Mouse (Mus musculus) inflammation-experienced regulatory T-cells, adult 6 months (primary cell): ENCODE results near the gene Vegfb. TPM values are rescaled to one million over a fixed set of nuclear protein-coding genes. Genes with fewer than 3 reads are reported as not detected.
A peak's percentile ranks its signal among the peaks of the same experiment; 100 is the strongest.

ENCODE experiments used
- ATAC-seq: one replicate; pipeline ENCODE4 v1.8.0; 2017
- polyA plus RNA-seq, 3 experiments: library from polyadenylated mRNA; unstranded; fragments of 100-300 nt; shearing (Covaris generic); gene quantifications; one replicate each; pipeline ENCODE4 v1.2.1; 2017

Gene Vegfb
- 1 to 10 TPM; 2.5 to 3.6 (median 3.5) TPM for polyA plus RNA-seq

GRCm38 (mm10) chr19:6987061-6987903 is at the start of gene Vegfb:
TSS of gene Vegfb (minus strand) at chr19:6987651.
- peak; percentile 56 for ATAC-seq

GRCm38 (mm10) chr19:7034006-7034405 is 46.6 kb upstream of the Vegfb start:
- ATAC-seq = no peak

GRCm38 (mm10) chr19:7029531-7029930 is 42.1 kb upstream of the Vegfb start:
- no peak for ATAC-seq

GRCm38 (mm10) chr19:7020224-7020641 is 32.8 kb upstream of the Vegfb start:
- ATAC-seq = peak; percentile 43

- ATAC-seq = peak; percentile 81
Observed at GRCm38 (mm10) chr19:7019191-7019590, 31.7 kb upstream of the Vegfb start, which contains the start of gene Fermt3. TSS of gene Fermt3 (minus strand) at chr19:7019469.

- ATAC-seq = no peak
Observed at GRCm38 (mm10) chr19:7018546-7018945, 31.1 kb upstream of the Vegfb start.

GRCm38 (mm10) chr19:7017541-7018457 is 30.3 kb upstream of the Vegfb start:
- ATAC-seq = peak; percentile 74

GRCm38 (mm10) chr19:7014481-7015135 is 27.2 kb upstream of the Vegfb start:
- no peak for ATAC-seq

GRCm38 (mm10) chr19:7013984-7014383 is 26.5 kb upstream of the Vegfb start:
- no peak for ATAC-seq

GRCm38 (mm10) chr19:7012426-7012825 is 25.0 kb upstream of the Vegfb start:
- no peak for ATAC-seq

- no peak for ATAC-seq
Observed at GRCm38 (mm10) chr19:7006892-7007593, 19.6 kb upstream of the Vegfb start.

- no peak for ATAC-seq
Observed at GRCm38 (mm10) chr19:6999360-7000063, 12.1 kb upstream of the Vegfb start.

GRCm38 (mm10) chr19:6997721-6998290 is 10.4 kb upstream of the Vegfb start:
- ATAC-seq = no peak

GRCm38 (mm10) chr19:6996006-6996405 is 8.6 kb upstream of the Vegfb start, which contains the start of the genes Nudt22 and Trpt1:
TSS of gene Nudt22 (minus strand) at chr19:6996117.
TSS of gene Trpt1 (plus strand) at chr19:6996131.
- peak; percentile 50 for ATAC-seq

GRCm38 (mm10) chr19:6995255-6995991 is 8.0 kb upstream of the Vegfb start:
- ATAC-seq = no peak

- no peak for ATAC-seq
Observed at GRCm38 (mm10) chr19:6994489-6994888, 7.0 kb upstream of the Vegfb start.

GRCm38 (mm10) chr19:6994002-6994401 is 6.6 kb upstream of the Vegfb start:
- no peak for ATAC-seq

- ATAC-seq = no peak
Observed at GRCm38 (mm10) chr19:6993011-6993770, 5.7 kb upstream of the Vegfb start.
